Mouse (Mus musculus) MEL (cell line): ENCODE data around the gene Nsg2. TPM values are rescaled to one million over a fixed set of nuclear protein-coding genes. Genes with fewer than 3 reads are reported as not detected.
A peak's percentile ranks its signal among the peaks of the same experiment; 100 is the strongest.

Source experiments
- DNase-seq: peaks from one replicate; pipeline ENCODE4 v3.0.0; 2011; ENCODE audit warnings: low read depth, low spot score
- H3K27ac ChIP-seq: 2 replicates; pipeline ENCODE4 v1.5.1; 2012; ENCODE audit warnings: low read depth, mild to moderate bottlenecking, control low read depth, low read length, moderate library complexity; ENCODE audit not compliant: control insufficient read depth
- H3K27me3 ChIP-seq, 2 experiments: fragments of 150-350 bp in 1 of 2; sonication (generic) in 1 of 2; 2 replicates each; pipeline ENCODE4 v1.6.1; 2012; ENCODE audit warnings: low read length in 2 of 2, mild to moderate bottlenecking in 2 of 2, improper control_type of control experiment in 1 of 2, moderate library complexity in 1 of 2; ENCODE audit not compliant: insufficient read depth in 2 of 2, control insufficient read depth in 1 of 2
- H3K36me3 ChIP-seq, 2 experiments: 2 replicates each; pipeline ENCODE4 v1.6.1; 2012 to 2014; ENCODE audit warnings: low read length in 2 of 2, improper control_type of control experiment in 1 of 2, inconsistent platforms in 1 of 2, mild to moderate bottlenecking in 1 of 2; ENCODE audit not compliant: insufficient read depth in 2 of 2, control insufficient read depth in 1 of 2
- H3K4me1 ChIP-seq, 2 experiments: fragments of 150-350 bp in 1 of 2; sonication (generic) in 1 of 2; 2 replicates each; pipeline ENCODE4 v1.6.1; 2012; ENCODE audit warnings: low read length in 2 of 2, improper control_type of control experiment in 1 of 2, mild to moderate bottlenecking in 1 of 2; ENCODE audit not compliant: insufficient read depth in 2 of 2, control insufficient read depth in 1 of 2
- H3K4me3 ChIP-seq, 2 experiments: fragments of 150-350 bp in 1 of 2; sonication (generic) in 1 of 2; 2 replicates each; pipeline ENCODE4 v1.5.1; 2012; ENCODE audit warnings: low read depth in 2 of 2, low read length in 2 of 2, mild to moderate bottlenecking in 2 of 2, moderate library complexity in 2 of 2, control low read depth in 1 of 2, improper control_type of control experiment in 1 of 2; ENCODE audit not compliant: control insufficient read depth in 1 of 2, insufficient read depth in 1 of 2
- H3K79me2 ChIP-seq: 2 replicates; pipeline ENCODE4 v1.6.1; 2012; ENCODE audit warnings: mild to moderate bottlenecking, low read length, moderate library complexity; ENCODE audit not compliant: control insufficient read depth, poor library complexity, insufficient read depth
- H3K9ac ChIP-seq: 2 replicates; pipeline ENCODE4 v1.6.1; 2012; ENCODE audit warnings: low read depth, mild to moderate bottlenecking, control low read depth, low read length, moderate library complexity; ENCODE audit not compliant: control insufficient read depth, poor library complexity, severe bottlenecking
- H3K9me3 ChIP-seq: fragments of 150-350 bp; sonication (generic); replicated peaks from 2 replicates; pipeline ENCODE4 v1.6.1; 2012; ENCODE audit warnings: mild to moderate bottlenecking, low read length, improper control_type of control experiment, moderate library complexity; ENCODE audit not compliant: insufficient read depth
- CHD2 ChIP-seq: IDR thresholded peaks from 2 replicates; pipeline ENCODE4 v1.6.1; 2011; ENCODE audit warnings: low read length, improper control_type of control experiment
- EP300 ChIP-seq, 2 experiments: IDR thresholded peaks; 2 replicates each; pipeline ENCODE4 v1.6.1; 2011; ENCODE audit warnings: improper control_type of control experiment in 2 of 2, low read length in 2 of 2, low read depth in 1 of 2, mild to moderate bottlenecking in 1 of 2
- ETS1 ChIP-seq: IDR thresholded peaks from 2 replicates; pipeline ENCODE4 v1.6.1; 2012; ENCODE audit warnings: low read depth, mild to moderate bottlenecking, inconsistent platforms, low read length, improper control_type of control experiment, moderate library complexity
- HCFC1 ChIP-seq: IDR thresholded peaks from 2 replicates; pipeline ENCODE4 v1.6.1; 2012; ENCODE audit warnings: low read depth, mild to moderate bottlenecking, inconsistent platforms, low read length, improper control_type of control experiment, moderate library complexity
- KAT2A ChIP-seq: conservative IDR thresholded peaks from 2 replicates; pipeline ENCODE4 v1.6.1; 2012; ENCODE audit warnings: low read depth, low read length, improper control_type of control experiment, inconsistent platforms
- SMC3 ChIP-seq: IDR thresholded peaks from 2 replicates; pipeline ENCODE4 v1.6.1; 2011; ENCODE audit warnings: low read depth, low read length, improper control_type of control experiment
- TAL1 ChIP-seq: IDR thresholded peaks from 2 replicates; pipeline ENCODE4 v1.6.1; 2012; ENCODE audit warnings: mild to moderate bottlenecking, inconsistent platforms, low read length, moderate library complexity, mixed read lengths
- TCF12 ChIP-seq: IDR thresholded peaks from 2 replicates; pipeline ENCODE4 v1.6.1; 2014; ENCODE audit warnings: low read depth, mild to moderate bottlenecking, inconsistent platforms, low read length, improper control_type of control experiment, moderate library complexity
- UBTF ChIP-seq: IDR thresholded peaks from 2 replicates; pipeline ENCODE4 v1.6.1; 2012; ENCODE audit warnings: low read depth, mild to moderate bottlenecking, inconsistent platforms, low read length, improper control_type of control experiment, moderate library complexity, borderline replicate concordance; ENCODE audit not compliant: insufficient read depth
- ZC3H11A ChIP-seq: IDR thresholded peaks from 2 replicates; pipeline ENCODE4 v1.6.1; 2012; ENCODE audit warnings: low read depth, mild to moderate bottlenecking, inconsistent platforms, low read length, improper control_type of control experiment
- ZKSCAN1 ChIP-seq: IDR thresholded peaks from 2 replicates; pipeline ENCODE4 v1.6.1; 2012; ENCODE audit warnings: low read depth, mild to moderate bottlenecking, inconsistent platforms, low read length, improper control_type of control experiment, moderate library complexity
- ZNF384 ChIP-seq: IDR thresholded peaks from 2 replicates; pipeline ENCODE4 v1.6.1; 2012; ENCODE audit warnings: low read depth, mild to moderate bottlenecking, inconsistent platforms, low read length, improper control_type of control experiment
- polyA plus RNA-seq, 2 experiments: library from polyadenylated mRNA; stranded (reverse) in 1 of 2; unstranded in 1 of 2; fragments of >175 nt in 1 of 2; fragments of >200 nt in 1 of 2; gene quantifications; 2 replicates each; pipeline versions ENCODE4 v1.2.1 to v1.2.4; 2012; ENCODE audit warnings: low replicate concordance in 2 of 2, low read depth in 1 of 2; ENCODE audit not compliant: insufficient read length in 2 of 2, insufficient read depth in 1 of 2, missing spikeins in 1 of 2
- total RNA-seq: library from RNA; depleted of rRNA; stranded (reverse); fragments of 300-350 nt; gene quantifications from 2 replicates; pipeline ENCODE4 v1.2.3, GENCODE M21; 2012

Nsg2 gene
- total and polyA plus RNA-seq, 3 experiments, result not detected

- no peak for TF ChIP-seq CHD2
- no peak for TF ChIP-seq UBTF
- TF ChIP-seq KAT2A, result no peak
- TF ChIP-seq ETS1, result no peak
- TF ChIP-seq, all 39 proteins: peak for 0
- Histone ChIP-seq H3K4me1 (peaks cover 0 to 3% of the 10 kb centered on the region in 2 experiments; a peak in 1 of 4 replicates), H3K4me3 (no peak overlapping the region), H3K27me3 (peaks cover 1 to 6% of the 10 kb centered on the region in 2 experiments; a peak in 3 of 4 replicates), H3K9ac (no peak overlapping the region), H3K27ac (no peak overlapping the region), H3K9me3 (no peaks in the 10 kb centered on the region), H3K36me3 (no peaks in the 10 kb centered on the region), H3K79me2 (no peaks in the 10 kb centered on the region)
- DNase-seq, result no peak
Measured at GRCm38 (mm10) chr11:32029356-32029755, 29.1 kb downstream of the Nsg2 start.

- Histone ChIP-seq H3K79me2 (no peaks in the 10 kb centered on the region), H3K36me3 (no peaks in the 10 kb centered on the region), H3K4me1 (peaks cover 0 to 3% of the 10 kb centered on the region in 2 experiments; a peak in 1 of 4 replicates), H3K4me3 (no peak overlapping the region), H3K9me3 (no peaks in the 10 kb centered on the region)
- TF ChIP-seq TCF12 (0 out of 2 replicates have a peak, but pooled peaks have one; percentile 33), EP300 (IDR thresholded peaks at IDR 0.05; ENCODE audit: low read depth in 1 of 2, low read length in 2 of 2) (peak; percentile 40 to 52; a peak in 2 of 4 replicates), SMC3 (no peak)
- TF ChIP-seq, all 39 proteins: peak for 2
- DNase-seq, result peak; percentile 27
- H3K9ac ChIP-seq, result no peak overlapping the region
- H3K27ac ChIP-seq, result no peak overlapping the region
- peaks cover 16 to 20% of the 10 kb centered on the region in 2 experiments for H3K27me3 ChIP-seq
Measured at GRCm38 (mm10) chr11:32031396-32031795, 31.1 kb downstream of the Nsg2 start.

- H3K27me3 ChIP-seq, result peaks cover 15 to 24% of the 10 kb centered on the region in 2 experiments
- H3K79me2 ChIP-seq, result no peaks in the 10 kb centered on the region
- H3K4me1 ChIP-seq, result peaks cover 0 to 3% of the 10 kb centered on the region in 2 experiments; a peak in 1 of 4 replicates
- no peaks in the 10 kb centered on the region for H3K36me3 ChIP-seq
- no peak overlapping the region for H3K27ac ChIP-seq
- H3K4me3 ChIP-seq, result no peak overlapping the region
- TF ChIP-seq ZC3H11A, result no peak
- TF ChIP-seq CHD2, result no peak
- TF ChIP-seq ZKSCAN1, result no peak
- TF ChIP-seq HCFC1, result no peak
- TF ChIP-seq ZNF384, result no peak
- TF ChIP-seq TAL1, result no peak
- H3K9me3 ChIP-seq, result no peaks in the 10 kb centered on the region
- no peak for DNase-seq
- H3K9ac ChIP-seq, result no peak overlapping the region
Measured at GRCm38 (mm10) chr11:32032053-32032452, 31.8 kb downstream of the Nsg2 start.
